Mouse (Mus musculus) thymus, adult 2 months (tissue): ENCODE data around the gene Fkbp11. TPM values are rescaled to one million over a fixed set of nuclear protein-coding genes. Genes with fewer than 3 reads are reported as not detected.
"Not testable (repeated sequence)": the region's sequence is repeated elsewhere in the genome, so short reads cannot be mapped to it uniquely, and the experiment has no call there.

Experiments used
- DNase-seq: peaks from one replicate; pipeline ENCODE4 v3.0.0; 2021
- H3K27ac ChIP-seq: fragments of 200-500 bp; 2 replicates; pipeline ENCODE4 v1.5.1; 2012; ENCODE audit warnings: low read length, control low read depth; ENCODE audit not compliant: control insufficient read depth, insufficient read depth
- H3K27me3 ChIP-seq: fragments of 200-500 bp; 2 replicates; pipeline ENCODE4 v1.6.1; 2012; ENCODE audit warnings: mild to moderate bottlenecking, low read length, moderate library complexity, mixed read lengths; ENCODE audit not compliant: control insufficient read depth, insufficient read depth
- H3K36me3 ChIP-seq: fragments of 200-500 bp; 2 replicates; pipeline ENCODE4 v1.6.1; 2012; ENCODE audit warnings: mild to moderate bottlenecking, low read length, moderate library complexity; ENCODE audit not compliant: control insufficient read depth, insufficient read depth
- H3K4me1 ChIP-seq: fragments of 200-500 bp; replicated peaks from 2 replicates; pipeline ENCODE4 v1.6.1; 2012; ENCODE audit warnings: low read length; ENCODE audit not compliant: control insufficient read depth, insufficient read depth
- H3K4me3 ChIP-seq: fragments of 200-500 bp; 2 replicates; pipeline ENCODE4 v1.5.1; 2012; ENCODE audit warnings: mild to moderate bottlenecking, low read length, control low read depth, moderate library complexity; ENCODE audit not compliant: control insufficient read depth, insufficient read depth
- CTCF ChIP-seq: fragments of 200-500 bp; IDR thresholded peaks from 2 replicates; pipeline ENCODE4 v1.5.1; 2012; ENCODE audit warnings: mild to moderate bottlenecking, control low read depth, low read length, moderate library complexity, borderline replicate concordance; ENCODE audit not compliant: control insufficient read depth, poor library complexity, insufficient read depth; ENCODE audit errors: extremely low read depth
- POLR2A ChIP-seq: fragments of 200-500 bp; IDR thresholded peaks from 2 replicates; pipeline ENCODE4 v1.6.1; 2012; ENCODE audit warnings: mild to moderate bottlenecking, low read length, control low read depth, moderate library complexity; ENCODE audit not compliant: control insufficient read depth, poor library complexity, insufficient read depth; ENCODE audit errors: extremely low read depth
- WGBS: fragments of 180-500 bp; shearing (Covaris S2); methylation state at CpG from one replicate; pipeline ENCODE4 v1.1.7; 2018; 5-methylcytosine and 5-hydroxymethylcytosine counted together
- polyA plus RNA-seq: library from polyadenylated mRNA; depleted of rRNA; stranded (reverse); fragments of >200 nt; gene quantifications from 2 replicates; pipeline ENCODE4 v1.2.3, GENCODE M21; 2012

Fkbp11 gene
- polyA plus RNA-seq, 1 experiment: 3.1 TPM

DNA sequence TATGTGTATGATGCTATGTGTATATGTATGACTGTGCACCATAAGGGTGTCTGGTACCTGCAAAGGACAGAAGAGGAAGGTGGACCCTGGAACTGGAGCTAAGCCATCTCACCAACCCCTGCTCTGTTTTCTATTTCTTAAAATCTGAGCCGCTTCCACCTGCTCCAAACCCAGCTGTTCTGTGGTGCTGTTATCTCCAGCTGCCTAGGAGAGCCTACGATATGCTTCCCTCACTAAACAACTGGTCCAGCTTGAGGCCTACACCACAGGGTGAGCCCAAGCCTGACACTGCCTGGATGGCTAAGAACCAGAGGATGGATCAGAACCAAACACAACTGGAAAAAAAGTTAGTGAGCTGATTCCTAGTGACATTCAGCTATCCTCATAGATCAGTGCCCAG lies 26.1 kb upstream of the Fkbp11 start:
- Histone ChIP-seq H3K4me3 (no peak overlapping the region), H3K27ac (no peak overlapping the region), H3K27me3 (no peaks in the 10 kb centered on the region), H3K4me1 (peaks cover 5% of the 10 kb centered on the region), H3K36me3 (no peaks in the 10 kb centered on the region)
- TF ChIP-seq CTCF (no peak), POLR2A (no peak)
- 88% methylated on average over 2 of the region's 2 CpGs for WGBS
- DNase-seq: no peak

DNA sequence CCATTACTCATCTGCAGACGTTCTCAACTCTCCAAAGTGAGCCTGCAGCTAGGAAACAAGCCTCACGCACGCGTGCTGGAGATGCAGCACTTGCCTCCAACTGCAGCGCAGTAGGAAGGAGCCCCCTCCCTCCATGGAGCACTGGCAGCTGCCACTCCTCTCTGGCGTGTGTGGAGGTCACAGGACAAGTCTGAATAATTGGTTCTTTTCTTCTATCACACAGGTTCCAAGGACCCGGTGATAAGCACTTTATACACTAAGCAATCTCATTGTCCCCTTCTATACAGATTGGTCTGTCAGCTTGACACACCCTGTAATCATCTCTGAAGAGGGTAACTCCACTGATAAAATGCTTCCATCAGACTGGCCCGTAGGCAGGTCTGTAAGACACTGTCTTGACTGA lies 25.0 kb upstream of the Fkbp11 start:
- TF ChIP-seq POLR2A: no peak
- TF ChIP-seq CTCF: no peak
- 91% methylated on average over 8 of the region's 8 CpGs for WGBS

DNA sequence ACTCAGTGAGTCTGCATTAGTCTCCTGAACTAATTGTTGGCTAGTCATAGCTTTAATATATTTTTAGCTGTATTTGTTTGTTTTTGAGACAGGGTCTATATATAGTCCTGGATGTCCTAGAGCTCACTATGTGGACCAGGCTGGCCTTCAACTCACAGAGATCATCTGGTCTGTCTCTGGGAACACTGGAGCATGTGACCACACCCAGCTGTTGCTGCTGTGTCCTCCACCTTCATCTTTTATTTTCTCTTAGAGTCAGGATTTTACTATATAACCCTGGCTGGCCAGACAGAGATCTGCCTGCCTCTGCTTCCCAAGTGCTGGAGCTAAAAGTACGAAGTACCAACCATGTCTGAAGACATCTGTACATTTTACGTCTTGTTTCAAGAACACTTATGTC lies 21.1 kb upstream of the Fkbp11 start:
- DNase-seq: no peak
- no peak overlapping the region for H3K4me3 ChIP-seq
- no peaks in the 10 kb centered on the region for H3K27me3 ChIP-seq
- TF ChIP-seq CTCF (no peak), POLR2A (no peak)
- H3K27ac ChIP-seq: no peak overlapping the region
- H3K4me1 ChIP-seq: no peaks in the 10 kb centered on the region
- H3K36me3 ChIP-seq: no peaks in the 10 kb centered on the region
- WGBS: 97% methylated on average over 2 of the region's 2 CpGs

More for the DNA sequence above, 25.0 kb upstream of the Fkbp11 start:
- no peak overlapping the region for H3K4me3 ChIP-seq
- peaks cover 5% of the 10 kb centered on the region for H3K4me1 ChIP-seq
- no peaks in the 10 kb centered on the region for H3K27me3 ChIP-seq
- no peaks in the 10 kb centered on the region for H3K36me3 ChIP-seq
- DNase-seq: no peak
- H3K27ac ChIP-seq: no peak overlapping the region

DNA sequence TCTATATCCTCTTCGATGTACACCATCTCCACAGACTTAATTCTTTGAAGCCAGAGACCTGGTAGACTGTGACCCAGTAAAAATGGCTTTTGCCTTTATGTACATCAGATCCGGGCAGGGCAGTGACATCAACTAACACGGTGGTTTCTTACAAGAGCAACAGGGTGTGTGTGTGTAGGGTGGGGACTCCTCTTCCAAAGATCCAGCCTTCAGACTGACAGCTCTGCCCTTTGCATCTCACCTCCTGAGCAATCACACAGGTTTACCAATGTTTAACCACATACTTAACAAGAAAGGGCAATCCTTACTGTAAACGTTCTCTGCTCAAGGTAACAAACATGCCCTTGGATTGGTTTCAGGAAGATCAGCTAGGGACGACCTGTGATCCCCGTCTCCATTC lies 19.3 kb upstream of the Fkbp11 start:
- Histone ChIP-seq H3K4me1 (0 out of 2 replicates have a peak, but pooled peaks cover 2% of the 10 kb centered on the region), H3K27me3 (no peaks in the 10 kb centered on the region), H3K36me3 (peaks cover 4% of the 10 kb centered on the region; the same call in 1 of the 2 replicates), H3K4me3 (no peak overlapping the region), H3K27ac (no peak overlapping the region)
- no peak for DNase-seq
- TF ChIP-seq POLR2A (no peak), CTCF (no peak)
- WGBS: 92% methylated on average over 6 of the region's 6 CpGs

DNA sequence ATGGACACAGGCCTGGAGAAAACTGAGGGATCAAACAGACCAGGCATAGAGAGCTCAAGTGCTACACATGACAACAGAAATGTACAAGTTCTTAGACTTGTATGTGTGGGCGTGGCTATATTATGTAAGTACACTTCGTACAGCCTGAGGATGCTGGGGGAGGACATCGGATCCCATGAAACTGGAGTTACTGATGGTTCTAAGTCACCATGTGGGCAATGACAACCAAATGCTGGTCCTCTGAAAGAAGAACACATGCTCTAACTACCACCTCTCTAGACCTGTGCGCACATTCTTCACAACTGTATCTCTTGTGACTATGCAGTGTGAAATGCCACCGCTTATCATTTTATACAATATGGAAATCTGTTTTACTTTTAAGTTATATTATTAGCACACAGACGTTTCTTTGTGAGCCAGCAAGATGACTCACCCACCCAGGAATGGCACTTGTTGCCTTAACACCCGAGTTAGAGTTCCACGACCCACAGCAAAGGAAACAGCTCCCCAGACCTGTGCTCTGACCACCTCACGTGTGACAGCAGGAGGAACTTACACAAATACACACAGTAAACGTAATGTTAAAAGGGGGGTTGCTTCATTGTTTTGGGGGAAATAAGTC lies 18.5 kb upstream of the Fkbp11 start:
- no peak overlapping the region for H3K4me3 ChIP-seq
- 0 out of 2 replicates have a peak, but pooled peaks cover 5% of the 10 kb centered on the region for H3K4me1 ChIP-seq
- H3K36me3 ChIP-seq: peaks cover 10% of the 10 kb centered on the region; the same call in 1 of the 2 replicates
- WGBS: 91% methylated on average over 10 of the region's 10 CpGs
- H3K27ac ChIP-seq: no peak overlapping the region
- no peak for DNase-seq
- TF ChIP-seq CTCF (no peak), POLR2A (no peak)
- no peaks in the 10 kb centered on the region for H3K27me3 ChIP-seq

DNA sequence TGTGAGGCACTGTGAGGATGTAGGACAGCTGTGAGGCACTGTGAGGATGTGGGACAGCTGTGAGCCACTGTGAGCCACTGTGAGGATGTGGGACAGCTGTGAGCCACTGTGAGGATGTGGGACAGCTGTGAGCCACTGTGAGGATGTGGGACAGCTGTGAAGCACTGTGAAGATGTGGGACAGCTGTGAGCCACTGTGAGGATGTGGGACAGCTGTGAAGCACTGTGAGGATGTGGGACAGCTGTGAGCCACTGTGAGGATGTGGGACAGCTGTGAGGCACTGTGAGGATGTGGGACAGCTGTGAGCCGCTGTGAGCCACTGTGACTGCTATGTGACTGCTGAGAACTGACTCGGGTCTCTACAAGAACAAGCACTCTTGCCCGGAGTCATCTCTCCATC lies 15.9 kb upstream of the Fkbp11 start:
- WGBS: 93% methylated on average over 3 of the region's 3 CpGs
- not testable (repeated sequence) for H3K4me1 ChIP-seq, H3K4me3 ChIP-seq, H3K27me3 ChIP-seq, DNase-seq
- Histone ChIP-seq H3K36me3 (peaks cover 35% of the 10 kb centered on the region), H3K27ac (peak overlapping the region; percentile 5; the same call in 1 of the 2 replicates)
